Mouse (Mus musculus): ENCODE results near the gene Engase. TPM values are rescaled to one million over a fixed set of nuclear protein-coding genes. Genes with fewer than 3 reads are reported as not detected.

Engase gene
- polyA plus RNA-seq, 1 experiment from 2014 or later = 3.9 TPM

DNA sequence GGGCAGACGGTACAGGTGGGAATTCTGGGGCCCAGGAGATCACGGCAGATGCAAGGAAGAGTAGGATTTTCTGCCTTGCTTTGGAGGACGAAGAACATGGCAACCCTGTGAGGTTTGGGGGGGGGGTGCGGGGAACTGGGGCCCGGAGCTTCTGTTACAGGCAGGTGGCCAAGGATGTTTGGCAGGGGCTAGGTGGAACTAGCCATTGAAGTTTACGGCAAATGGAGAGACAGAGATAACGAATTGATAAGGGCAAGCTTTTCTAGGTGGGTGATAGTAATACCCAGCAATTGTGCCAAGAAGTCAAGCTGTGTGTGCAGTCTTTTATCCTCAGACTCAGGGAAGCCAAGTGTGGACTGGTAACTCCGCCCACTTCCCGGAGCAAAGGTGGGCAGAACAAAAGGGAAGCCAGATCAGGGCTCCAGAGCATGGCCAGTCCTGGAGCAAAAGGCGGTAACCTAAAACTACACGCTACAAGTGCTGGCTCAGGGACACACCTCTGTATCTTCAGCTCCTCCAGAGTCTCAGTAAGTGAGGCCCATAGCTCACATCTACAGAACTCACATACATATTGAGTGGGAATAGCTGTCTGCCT lies 9.1 kb upstream of the Engase start:
- ATAC-seq = no peak

DNA sequence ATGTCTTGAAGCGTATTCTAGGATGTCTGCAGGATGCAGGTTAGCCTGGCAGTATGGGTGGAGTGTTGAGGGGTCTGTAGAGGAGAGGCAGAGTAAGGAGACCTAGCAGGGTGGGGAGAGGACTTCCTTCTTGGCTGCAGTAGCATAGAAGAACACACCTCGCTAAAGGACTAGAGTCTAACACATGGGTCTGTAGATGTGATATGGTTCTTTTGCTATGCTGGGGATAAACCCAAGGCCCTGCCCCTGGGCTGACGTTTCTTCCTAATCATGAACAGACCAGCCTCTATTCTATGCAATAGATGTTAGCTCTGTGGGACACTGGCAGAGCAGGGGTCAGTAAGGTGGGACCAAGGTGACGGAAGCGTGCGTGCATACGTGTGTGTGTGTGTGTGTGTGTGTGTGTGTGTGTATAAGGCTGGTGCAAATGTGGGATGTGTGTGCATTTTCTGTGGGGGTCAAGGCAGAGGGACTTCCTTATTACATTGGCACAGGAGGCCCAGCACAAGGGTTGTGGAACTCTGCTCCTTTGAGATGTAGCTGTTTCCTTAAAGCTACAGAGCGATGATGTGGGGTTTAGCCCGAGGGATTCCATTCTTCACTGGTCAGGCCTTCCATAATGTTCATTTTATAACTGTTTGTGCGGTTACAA lies 7.0 kb upstream of the Engase start:
- Histone ChIP-seq H3K36me3 (ENCODE audit: control insufficient read depth, insufficient read depth, low read length) (no peaks in the 10 kb centered on the region), H3K4me2 (ENCODE audit: low read length) (no peak overlapping the region), H3K4me1 (ENCODE audit: control insufficient read depth, insufficient read depth, low read length) (no peaks in the 10 kb centered on the region), H3K4me3 (ENCODE audit: low read depth, low read length) (no peak overlapping the region), H3K27ac (ENCODE audit: low read depth, low read length) (no peak overlapping the region), H3K9ac (ENCODE audit: low read length) (no peak overlapping the region), H3K27me3 (replicated peaks; ENCODE audit: control insufficient read depth, insufficient read depth, low read length) (no peaks in the 10 kb centered on the region), H3K9me3 (replicated peaks; ENCODE audit: control insufficient read depth, low read length) (no peaks in the 10 kb centered on the region)
- DNase-seq (ENCODE audit: low spot score) (no peak), ATAC-seq (no peak)
- 87% methylated on average over 10 of the region's 10 CpGs for WGBS

More for the DNA sequence above, 9.1 kb upstream of the Engase start:
- whole genome bisulfite sequencing = 42% methylated on average over 11 of the region's 11 CpGs
- Histone ChIP-seq H3K27me3 (replicated peaks; ENCODE audit: control insufficient read depth, insufficient read depth, low read length) (no peaks in the 10 kb centered on the region), H3K4me3 (ENCODE audit: low read depth, low read length) (no peak overlapping the region), H3K4me1 (ENCODE audit: control insufficient read depth, insufficient read depth, low read length) (no peaks in the 10 kb centered on the region), H3K4me2 (ENCODE audit: low read length) (no peak overlapping the region), H3K36me3 (ENCODE audit: control insufficient read depth, insufficient read depth, low read length) (no peaks in the 10 kb centered on the region), H3K9ac (ENCODE audit: low read length) (no peak overlapping the region), H3K9me3 (replicated peaks; ENCODE audit: control insufficient read depth, low read length) (no peaks in the 10 kb centered on the region), H3K27ac (ENCODE audit: low read depth, low read length) (no peak overlapping the region)
- DNase-seq (ENCODE audit: low spot score) = no peak

DNA sequence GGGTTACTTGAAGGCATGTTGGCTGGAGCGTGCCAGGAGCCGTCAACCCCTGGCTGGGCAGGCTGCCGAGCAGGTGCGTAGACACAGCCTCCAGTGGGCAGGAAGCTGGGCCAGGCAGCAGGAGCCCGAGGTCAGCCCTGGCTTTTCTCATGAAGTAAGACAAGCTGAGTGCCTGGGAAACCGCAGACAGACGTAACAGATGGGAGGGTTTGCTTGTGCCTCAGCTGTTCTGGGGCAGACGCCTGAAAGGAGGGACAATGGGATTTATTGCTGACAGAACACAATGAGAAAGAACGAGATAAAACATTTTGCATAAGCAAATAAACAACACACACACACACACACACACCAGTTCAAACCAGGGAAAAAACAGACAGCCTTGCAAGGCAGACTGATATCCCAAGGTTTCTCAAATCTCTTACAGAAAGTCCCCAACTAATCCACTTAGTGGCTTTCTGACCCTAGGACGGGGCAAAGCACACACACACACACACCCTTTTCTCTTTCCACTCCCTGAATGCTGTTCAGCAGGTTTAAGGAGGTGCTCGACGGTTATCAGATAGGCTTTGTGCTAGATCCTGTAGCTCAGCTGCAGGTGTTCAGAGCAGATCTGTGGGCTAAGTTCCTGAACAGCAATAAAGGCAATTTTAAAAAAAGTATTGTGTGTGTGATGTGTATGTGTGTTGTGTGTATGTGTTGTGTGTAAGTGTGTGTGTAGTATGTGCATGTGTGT lies 6.2 kb upstream of the Engase start:
- Histone ChIP-seq H3K27ac (ENCODE audit: low read depth, low read length) (0 out of 2 replicates have a peak overlapping the region, but pooled peaks have one; percentile 3), H3K4me1 (ENCODE audit: control insufficient read depth, insufficient read depth, low read length) (no peaks in the 10 kb centered on the region), H3K9me3 (replicated peaks; ENCODE audit: control insufficient read depth, low read length) (no peaks in the 10 kb centered on the region), H3K9ac (ENCODE audit: low read length) (no peak overlapping the region), H3K4me2 (ENCODE audit: low read length) (no peak overlapping the region), H3K4me3 (ENCODE audit: low read depth, low read length) (no peak overlapping the region), H3K36me3 (ENCODE audit: control insufficient read depth, insufficient read depth, low read length) (no peaks in the 10 kb centered on the region), H3K27me3 (replicated peaks; ENCODE audit: control insufficient read depth, insufficient read depth, low read length) (no peaks in the 10 kb centered on the region)
- DNase-seq (ENCODE audit: low spot score) (peak; percentile 50), ATAC-seq (no peak)
- WGBS = 43% methylated on average over 12 of the region's 12 CpGs

DNA sequence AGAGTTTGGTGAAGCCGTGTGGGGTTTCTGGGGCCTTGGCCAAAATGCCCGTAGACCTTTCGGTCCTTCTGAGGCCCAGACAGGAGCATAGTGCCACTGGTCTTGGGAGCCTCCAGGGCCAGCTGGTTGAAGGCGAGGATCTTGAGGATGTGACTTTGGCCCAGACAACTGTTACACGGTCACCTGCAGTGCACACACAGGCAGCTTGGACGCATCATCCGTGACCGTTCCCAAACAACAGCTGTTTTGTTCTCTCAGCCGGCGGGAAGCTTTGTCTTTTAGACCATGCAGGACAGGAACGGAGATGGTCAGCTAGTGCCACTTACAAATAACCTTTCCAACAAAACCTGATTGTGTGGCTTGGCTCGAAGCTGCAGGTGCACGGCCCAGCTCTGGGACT lies 5.0 kb upstream of the Engase start:
- ATAC-seq = no peak
- Histone ChIP-seq H3K9ac (ENCODE audit: low read length) (no peak overlapping the region), H3K4me2 (ENCODE audit: low read length) (no peak overlapping the region), H3K36me3 (ENCODE audit: control insufficient read depth, insufficient read depth, low read length) (no peaks in the 10 kb centered on the region), H3K27ac (ENCODE audit: low read depth, low read length) (no peak overlapping the region), H3K4me1 (ENCODE audit: control insufficient read depth, insufficient read depth, low read length) (no peaks in the 10 kb centered on the region), H3K4me3 (ENCODE audit: low read depth, low read length) (no peak overlapping the region), H3K9me3 (replicated peaks; ENCODE audit: control insufficient read depth, low read length) (no peaks in the 10 kb centered on the region), H3K27me3 (replicated peaks; ENCODE audit: control insufficient read depth, insufficient read depth, low read length) (no peaks in the 10 kb centered on the region)
- DNase-seq (ENCODE audit: low spot score) = no peak
- 83% methylated on average over 13 of the region's 13 CpGs for WGBS

DNA sequence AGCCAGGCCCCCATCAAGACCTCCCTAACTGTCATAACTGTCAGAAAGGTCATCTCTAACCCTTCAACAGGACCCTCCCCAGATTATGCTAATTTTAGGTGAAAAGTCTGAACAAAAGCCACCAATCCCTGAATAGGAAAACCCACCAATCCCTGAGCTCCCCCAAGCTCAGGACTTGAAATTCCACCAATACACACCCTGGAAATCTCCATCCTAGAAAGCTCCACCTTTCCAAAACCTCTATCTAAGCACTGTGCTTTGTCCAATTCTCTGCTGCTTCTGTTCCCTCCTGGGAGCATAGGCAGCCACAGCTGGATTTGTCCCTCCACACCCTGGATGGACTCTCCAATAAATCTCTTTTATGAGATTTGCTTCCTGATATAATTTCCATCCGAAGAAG lies 3.5 kb upstream of the Engase start:
- peaks cover 5% of the 10 kb centered on the region; the same call in 1 of the 2 replicates for H3K4me1 ChIP-seq (ENCODE audit: control insufficient read depth, insufficient read depth, low read length)
- H3K9me3 ChIP-seq (replicated peaks; ENCODE audit: control insufficient read depth, low read length) = no peaks in the 10 kb centered on the region
- H3K9ac ChIP-seq (ENCODE audit: low read length) = no peak overlapping the region
- H3K4me3 ChIP-seq (ENCODE audit: low read depth, low read length) = no peak overlapping the region
- H3K27me3 ChIP-seq (replicated peaks; ENCODE audit: control insufficient read depth, insufficient read depth, low read length) = no peaks in the 10 kb centered on the region
- no peak for DNase-seq (ENCODE audit: low spot score)
- no peaks in the 10 kb centered on the region for H3K36me3 ChIP-seq (ENCODE audit: control insufficient read depth, insufficient read depth, low read length)
- no peak for ATAC-seq
- WGBS = 89% methylated on average over 1 of the region's 1 CpGs
- no peak overlapping the region for H3K4me2 ChIP-seq (ENCODE audit: low read length)
- no peak overlapping the region for H3K27ac ChIP-seq (ENCODE audit: low read depth, low read length)

DNA sequence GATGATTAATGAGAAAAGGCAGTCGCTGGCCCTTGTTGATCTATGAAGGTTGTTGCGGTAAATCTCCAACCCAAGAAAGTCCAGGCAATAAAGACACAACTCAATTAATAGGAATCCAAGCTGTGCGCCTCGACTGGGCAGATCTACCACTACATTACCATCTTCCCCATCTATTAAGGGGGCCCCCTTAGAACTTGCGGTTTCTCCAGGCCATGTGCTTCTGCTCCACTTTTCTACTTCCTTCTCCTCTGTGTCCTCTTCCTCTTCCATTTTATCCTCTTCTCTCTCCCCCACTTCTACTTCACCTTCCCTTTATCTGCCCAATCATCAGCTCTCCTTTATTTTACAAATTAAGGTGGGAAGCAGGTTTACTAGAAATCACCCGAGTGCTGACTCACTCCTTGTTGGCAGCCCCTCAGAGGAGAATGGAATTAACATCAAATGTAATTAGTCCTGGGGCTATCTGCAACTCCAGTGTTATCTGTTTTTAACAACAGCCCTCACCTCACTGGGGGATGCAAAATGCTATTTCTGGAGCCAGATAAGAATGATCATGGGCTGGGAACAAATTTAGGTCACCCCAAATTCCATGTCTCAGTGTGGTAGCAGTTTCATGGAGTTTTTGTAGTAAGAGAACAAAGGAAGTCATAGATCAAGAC lies 2.7 kb upstream of the Engase start:
- WGBS = 86% methylated on average over 6 of the region's 6 CpGs
- peaks cover 5% of the 10 kb centered on the region; the same call in 1 of the 2 replicates for H3K4me1 ChIP-seq (ENCODE audit: control insufficient read depth, insufficient read depth, low read length)

DNA sequence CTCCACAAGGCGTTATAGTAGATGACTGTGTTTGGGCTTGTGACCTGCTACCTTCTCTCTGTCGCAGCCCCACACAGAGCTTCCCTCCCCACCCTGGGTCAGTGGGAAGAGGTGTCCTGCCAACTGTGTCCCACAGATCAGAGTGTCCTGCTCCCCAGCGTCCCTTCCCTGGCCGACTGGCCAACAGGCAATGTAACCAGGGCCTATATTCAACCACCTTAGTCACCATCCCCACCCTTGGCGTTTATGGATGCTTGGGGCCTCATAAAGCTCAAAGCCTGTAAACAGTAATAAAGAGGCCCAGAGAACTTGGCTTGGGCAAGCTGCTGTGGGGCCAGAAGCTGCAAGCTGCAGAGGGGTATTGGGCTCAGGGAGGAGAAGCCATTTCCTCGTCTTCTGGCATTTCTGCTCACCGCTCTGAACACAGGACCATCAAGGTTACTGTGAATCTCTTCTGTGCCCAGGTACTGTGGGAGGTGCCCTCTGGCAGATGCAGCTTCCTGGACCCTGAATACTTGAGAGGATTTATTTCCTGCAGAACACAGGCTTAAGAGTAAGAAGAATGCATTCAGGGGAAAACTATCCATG lies 1.0 kb upstream of the Engase start:
- ATAC-seq = no peak
- Histone ChIP-seq H3K27ac (ENCODE audit: low read depth, low read length) (no peak overlapping the region), H3K9me3 (replicated peaks; ENCODE audit: control insufficient read depth, low read length) (no peaks in the 10 kb centered on the region), H3K36me3 (ENCODE audit: control insufficient read depth, insufficient read depth, low read length) (no peaks in the 10 kb centered on the region), H3K4me1 (ENCODE audit: control insufficient read depth, insufficient read depth, low read length) (peaks cover 5% of the 10 kb centered on the region; the same call in 1 of the 2 replicates), H3K4me3 (ENCODE audit: low read depth, low read length) (no peak overlapping the region), H3K9ac (ENCODE audit: low read length) (no peak overlapping the region), H3K4me2 (ENCODE audit: low read length) (no peak overlapping the region), H3K27me3 (replicated peaks; ENCODE audit: control insufficient read depth, insufficient read depth, low read length) (no peaks in the 10 kb centered on the region)
- 91% methylated on average over 7 of the region's 7 CpGs for whole genome bisulfite sequencing
- DNase-seq (ENCODE audit: low spot score) = no peak

More for the DNA sequence above, 2.7 kb upstream of the Engase start:
- no peak overlapping the region for H3K4me3 ChIP-seq (ENCODE audit: low read depth, low read length)
- no peak overlapping the region for H3K27ac ChIP-seq (ENCODE audit: low read depth, low read length)
- no peaks in the 10 kb centered on the region for H3K36me3 ChIP-seq (ENCODE audit: control insufficient read depth, insufficient read depth, low read length)
- DNase-seq (ENCODE audit: low spot score) (no peak), ATAC-seq (no peak)
- no peak overlapping the region for H3K9ac ChIP-seq (ENCODE audit: low read length)
- no peaks in the 10 kb centered on the region for H3K27me3 ChIP-seq (replicated peaks; ENCODE audit: control insufficient read depth, insufficient read depth, low read length)
- no peak overlapping the region for H3K4me2 ChIP-seq (ENCODE audit: low read length)
- no peaks in the 10 kb centered on the region for H3K9me3 ChIP-seq (replicated peaks; ENCODE audit: control insufficient read depth, low read length)

DNA sequence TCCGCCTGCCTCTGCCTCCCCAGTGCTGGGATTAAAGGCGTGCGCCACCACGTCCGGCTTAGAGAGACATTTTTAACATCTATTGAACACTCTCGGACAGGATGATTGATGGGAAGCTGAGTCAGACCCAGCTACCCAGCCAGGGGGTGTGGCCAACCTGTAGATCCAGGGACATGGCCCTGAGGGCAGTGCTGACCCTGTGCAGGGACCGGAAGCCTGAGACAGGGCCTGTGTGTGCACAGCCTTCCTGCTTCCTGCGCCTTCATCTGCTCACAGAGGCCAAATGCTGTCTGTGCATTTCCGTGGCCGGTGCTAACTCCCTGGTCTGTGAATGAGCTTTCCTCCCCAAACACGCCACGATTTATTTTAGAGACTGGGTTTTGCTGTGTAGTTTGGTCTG lies 3.1 kb downstream of the Engase start:
- no peak for ATAC-seq
- no peak overlapping the region for H3K27ac ChIP-seq (ENCODE audit: low read depth, low read length)
- H3K9ac ChIP-seq (ENCODE audit: low read length) = no peak overlapping the region
- H3K4me2 ChIP-seq (ENCODE audit: low read length) = no peak overlapping the region
- no peaks in the 10 kb centered on the region for H3K9me3 ChIP-seq (replicated peaks; ENCODE audit: control insufficient read depth, low read length)
- H3K36me3 ChIP-seq (ENCODE audit: control insufficient read depth, insufficient read depth, low read length) = no peaks in the 10 kb centered on the region
- H3K4me3 ChIP-seq (ENCODE audit: low read depth, low read length) = no peak overlapping the region
- DNase-seq (ENCODE audit: low spot score) = no peak
- H3K4me1 ChIP-seq (ENCODE audit: control insufficient read depth, insufficient read depth, low read length) = peaks cover 5% of the 10 kb centered on the region; the same call in 1 of the 2 replicates
- 86% methylated on average over 12 of the region's 12 CpGs for WGBS
- no peaks in the 10 kb centered on the region for H3K27me3 ChIP-seq (replicated peaks; ENCODE audit: control insufficient read depth, insufficient read depth, low read length)

All from forebrain, embryonic 14.5 days (tissue).